Mouse (Mus musculus): ENCODE results near the gene Agps. TPM values are rescaled to one million over a fixed set of nuclear protein-coding genes. Genes with fewer than 3 reads are reported as not detected.

The Agps gene
- polyA plus RNA-seq, 1 experiment, result 18.2 TPM

GRCm38 (mm10) chr2:75792377-75793203 lies 39.4 kb upstream of the Agps start:
- Histone ChIP-seq H3ac (ENCODE audit: control insufficient read depth, insufficient read length) (no peak overlapping the region), H3K36me3 (ENCODE audit: control insufficient read depth, insufficient read depth) (no peaks in the 10 kb centered on the region), H3K27me3 (ENCODE audit: control insufficient read depth, insufficient read depth, insufficient read length) (no peaks in the 10 kb centered on the region), H3K79me2 (ENCODE audit: control insufficient read depth, insufficient read depth) (no peaks in the 10 kb centered on the region), H3K4me2 (ENCODE audit: low read depth) (no peak overlapping the region), H3K4me3 (no peak overlapping the region)
- TF ChIP-seq TCF12 (IDR thresholded peaks at IDR 0.05; ENCODE audit: insufficient read depth, poor library complexity, severe bottlenecking) (no peak), SRF (IDR thresholded peaks at IDR 0.05; ENCODE audit: control insufficient read depth, insufficient read length, low read depth) (no peak), MYOG (IDR thresholded peaks at IDR 0.05; ENCODE audit: control insufficient read depth in 1 of 3, insufficient read depth in 1 of 3, insufficient read length in 2 of 3, low read depth in 2 of 3) (no peak), E2F4 (IDR thresholded peaks at IDR 0.05; ENCODE audit: insufficient read depth) (no peak), MAX (IDR thresholded peaks at IDR 0.05; ENCODE audit: low read depth) (no peak), USF1 (IDR thresholded peaks at IDR 0.05; ENCODE audit: low read depth) (no peak)

DNA sequence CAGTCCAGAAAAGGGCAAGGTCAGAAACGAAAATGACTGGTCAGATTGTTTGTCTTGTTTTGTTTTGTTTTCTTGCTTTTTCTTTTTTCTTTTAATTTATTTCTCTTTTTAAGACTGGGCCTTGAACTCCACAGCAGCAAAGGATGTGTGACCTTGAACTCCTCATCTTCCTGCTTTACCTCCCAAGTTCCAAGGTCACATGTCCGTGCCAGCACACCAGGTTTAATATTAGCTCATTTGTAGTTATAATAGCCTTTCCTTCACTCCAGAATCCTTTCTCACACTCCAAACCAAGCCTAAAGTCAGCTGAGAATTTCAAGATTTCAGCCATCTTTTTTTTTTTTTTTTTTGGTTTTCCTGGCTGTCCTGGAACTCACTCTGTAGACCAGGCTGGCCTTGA lies 35.8 kb upstream of the Agps start:
- H3K4me3 ChIP-seq, result no peak overlapping the region
- no peaks in the 10 kb centered on the region for H3K79me2 ChIP-seq (ENCODE audit: control insufficient read depth, insufficient read depth)
- H3K36me3 ChIP-seq (ENCODE audit: control insufficient read depth, insufficient read depth), result no peaks in the 10 kb centered on the region
- no peaks in the 10 kb centered on the region for H3K27me3 ChIP-seq (ENCODE audit: control insufficient read depth, insufficient read depth, insufficient read length)
- TF ChIP-seq MYOD1 (IDR thresholded peaks at IDR 0.05; ENCODE audit: control insufficient read depth in 1 of 3, insufficient read length in 2 of 3, low read depth in 2 of 3), result no peak
- no peak for TF ChIP-seq MAX (IDR thresholded peaks at IDR 0.05; ENCODE audit: low read depth)
- TF ChIP-seq POLR2AphosphoS2 (IDR thresholded peaks at IDR 0.05; ENCODE audit: insufficient read length, low read depth), result no peak
- no peak for TF ChIP-seq MYOG (IDR thresholded peaks at IDR 0.05; ENCODE audit: control insufficient read depth in 1 of 3, insufficient read depth in 1 of 3, insufficient read length in 2 of 3, low read depth in 2 of 3)
- no peak for TF ChIP-seq CEBPB (IDR thresholded peaks at IDR 0.05; ENCODE audit: insufficient read depth, poor library complexity, severe bottlenecking)
- no peak for TF ChIP-seq TCF12 (IDR thresholded peaks at IDR 0.05; ENCODE audit: insufficient read depth, poor library complexity, severe bottlenecking)
- TF ChIP-seq SRF (IDR thresholded peaks at IDR 0.05; ENCODE audit: control insufficient read depth, insufficient read length, low read depth), result no peak
- TF ChIP-seq REST (IDR thresholded peaks at IDR 0.05; ENCODE audit: insufficient read depth, insufficient read length), result no peak
- no peak for TF ChIP-seq POLR2A (IDR thresholded peaks at IDR 0.05; ENCODE audit: insufficient read length, low read depth)
- no peak for TF ChIP-seq TCF3 (IDR thresholded peaks at IDR 0.05; ENCODE audit: insufficient read length, low read depth)
- no peak for TF ChIP-seq E2F4 (IDR thresholded peaks at IDR 0.05; ENCODE audit: insufficient read depth)
- no peak for TF ChIP-seq USF1 (IDR thresholded peaks at IDR 0.05; ENCODE audit: low read depth)
- no peak overlapping the region for H3K4me2 ChIP-seq (ENCODE audit: low read depth)
- no peak overlapping the region for H3ac ChIP-seq (ENCODE audit: control insufficient read depth, insufficient read length)

DNA sequence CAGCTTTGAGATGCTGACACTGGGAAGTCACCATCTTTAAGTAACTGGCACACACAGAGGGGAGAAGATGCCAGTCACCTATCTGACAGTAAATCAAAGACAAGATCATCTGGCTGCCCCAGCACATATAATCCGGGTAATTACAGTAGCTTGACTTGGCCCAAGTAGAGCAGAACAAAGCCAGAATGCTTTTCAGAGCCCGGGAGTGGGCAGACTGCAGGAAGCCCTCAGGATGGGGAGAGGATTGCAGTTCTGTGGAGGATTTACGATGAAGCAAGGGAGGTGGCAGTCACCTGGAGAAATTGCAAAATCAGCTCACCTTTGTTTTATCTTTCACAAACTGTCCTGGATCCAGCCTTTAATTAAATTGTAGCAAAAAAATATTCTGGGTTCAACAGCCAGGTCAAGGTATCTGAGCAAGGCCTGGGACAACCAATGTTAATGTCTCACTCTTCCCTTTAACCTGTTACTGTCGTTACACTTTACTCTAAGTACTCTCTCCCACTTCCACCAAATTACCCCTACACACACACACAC lies 33.5 kb upstream of the Agps start:
- H3K4me3 ChIP-seq, result no peak overlapping the region
- H3K36me3 ChIP-seq (ENCODE audit: control insufficient read depth, insufficient read depth), result no peaks in the 10 kb centered on the region
- TF ChIP-seq MYOG (IDR thresholded peaks at IDR 0.05; ENCODE audit: control insufficient read depth in 1 of 3, insufficient read depth in 1 of 3, insufficient read length in 2 of 3, low read depth in 2 of 3) (no peak), SRF (IDR thresholded peaks at IDR 0.05; ENCODE audit: control insufficient read depth, insufficient read length, low read depth) (no peak), E2F4 (IDR thresholded peaks at IDR 0.05; ENCODE audit: insufficient read depth) (no peak), REST (IDR thresholded peaks at IDR 0.05; ENCODE audit: insufficient read depth, insufficient read length) (no peak)
- no peaks in the 10 kb centered on the region for H3K27me3 ChIP-seq (ENCODE audit: control insufficient read depth, insufficient read depth, insufficient read length)
- H3K79me2 ChIP-seq (ENCODE audit: control insufficient read depth, insufficient read depth), result no peaks in the 10 kb centered on the region
- no peak overlapping the region for H3ac ChIP-seq (ENCODE audit: control insufficient read depth, insufficient read length)
- no peak overlapping the region for H3K4me2 ChIP-seq (ENCODE audit: low read depth)

DNA sequence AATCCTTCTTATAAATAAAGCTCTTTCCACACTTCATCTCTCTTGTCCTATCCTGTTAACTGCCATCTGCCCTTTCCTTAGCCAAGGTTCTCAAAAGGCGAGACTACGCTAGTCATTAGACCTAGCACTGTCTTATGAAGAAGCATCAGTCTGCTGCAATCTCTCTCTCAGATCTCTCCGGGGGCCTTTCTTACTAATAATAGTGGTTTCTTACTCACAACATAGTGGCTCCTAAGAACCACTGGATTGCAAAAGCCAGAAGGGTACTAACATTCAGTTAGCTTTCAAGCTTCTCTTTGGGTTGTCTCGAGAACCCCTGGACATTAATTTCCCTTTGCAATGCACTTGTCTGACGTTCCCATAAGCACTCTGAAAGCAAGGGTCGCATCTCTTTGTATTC lies 26.2 kb upstream of the Agps start:
- no peaks in the 10 kb centered on the region for H3K79me2 ChIP-seq (ENCODE audit: control insufficient read depth, insufficient read depth)
- TF ChIP-seq REST (IDR thresholded peaks at IDR 0.05; ENCODE audit: insufficient read depth, insufficient read length) (no peak), USF1 (IDR thresholded peaks at IDR 0.05; ENCODE audit: low read depth) (no peak), E2F4 (IDR thresholded peaks at IDR 0.05; ENCODE audit: insufficient read depth) (no peak), MYOD1 (IDR thresholded peaks at IDR 0.05; ENCODE audit: control insufficient read depth in 1 of 3, insufficient read length in 2 of 3, low read depth in 2 of 3) (no peak), MAX (IDR thresholded peaks at IDR 0.05; ENCODE audit: low read depth) (no peak), CEBPB (IDR thresholded peaks at IDR 0.05; ENCODE audit: insufficient read depth, poor library complexity, severe bottlenecking) (no peak)

DNA sequence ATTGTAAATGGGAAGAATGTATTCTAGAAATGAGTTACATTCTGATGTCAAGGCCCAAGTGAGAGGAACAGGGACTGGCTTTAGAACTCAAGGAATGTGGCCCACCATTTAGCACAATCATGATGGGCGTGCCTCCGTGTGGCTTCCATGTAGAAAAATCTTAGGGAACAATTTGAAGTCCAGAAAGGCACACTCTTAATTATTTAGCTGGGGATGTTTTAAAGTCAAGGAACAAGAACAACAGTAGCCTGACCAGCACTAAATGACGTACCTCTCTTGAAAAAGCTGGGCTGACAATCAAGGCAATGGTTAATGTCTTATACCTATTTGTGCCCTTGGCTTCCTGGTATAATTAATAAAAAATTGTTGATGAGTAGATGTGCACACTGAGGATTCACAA lies 25.1 kb upstream of the Agps start:
- Histone ChIP-seq H3K79me2 (ENCODE audit: control insufficient read depth, insufficient read depth) (no peaks in the 10 kb centered on the region), H3ac (ENCODE audit: control insufficient read depth, insufficient read length) (no peak overlapping the region), H3K4me3 (no peak overlapping the region), H3K36me3 (ENCODE audit: control insufficient read depth, insufficient read depth) (no peaks in the 10 kb centered on the region), H3K4me2 (ENCODE audit: low read depth) (no peak overlapping the region), H3K27me3 (ENCODE audit: control insufficient read depth, insufficient read depth, insufficient read length) (no peaks in the 10 kb centered on the region)
- TF ChIP-seq TCF3 (IDR thresholded peaks at IDR 0.05; ENCODE audit: insufficient read length, low read depth) (no peak), REST (IDR thresholded peaks at IDR 0.05; ENCODE audit: insufficient read depth, insufficient read length) (no peak), CEBPB (IDR thresholded peaks at IDR 0.05; ENCODE audit: insufficient read depth, poor library complexity, severe bottlenecking) (no peak), TCF12 (IDR thresholded peaks at IDR 0.05; ENCODE audit: insufficient read depth, poor library complexity, severe bottlenecking) (no peak), POLR2A (IDR thresholded peaks at IDR 0.05; ENCODE audit: insufficient read length, low read depth) (no peak), MYOG (IDR thresholded peaks at IDR 0.05; ENCODE audit: control insufficient read depth in 1 of 3, insufficient read depth in 1 of 3, insufficient read length in 2 of 3, low read depth in 2 of 3) (no peak), E2F4 (IDR thresholded peaks at IDR 0.05; ENCODE audit: insufficient read depth) (no peak), USF1 (IDR thresholded peaks at IDR 0.05; ENCODE audit: low read depth) (no peak), POLR2AphosphoS2 (IDR thresholded peaks at IDR 0.05; ENCODE audit: insufficient read length, low read depth) (no peak), MYOD1 (IDR thresholded peaks at IDR 0.05; ENCODE audit: control insufficient read depth in 1 of 3, insufficient read length in 2 of 3, low read depth in 2 of 3) (no peak), MAX (IDR thresholded peaks at IDR 0.05; ENCODE audit: low read depth) (no peak), SRF (IDR thresholded peaks at IDR 0.05; ENCODE audit: control insufficient read depth, insufficient read length, low read depth) (no peak)

More for the DNA sequence above, 26.2 kb upstream of the Agps start:
- Histone ChIP-seq H3K36me3 (ENCODE audit: control insufficient read depth, insufficient read depth) (no peaks in the 10 kb centered on the region), H3ac (ENCODE audit: control insufficient read depth, insufficient read length) (no peak overlapping the region), H3K4me3 (no peak overlapping the region), H3K4me2 (ENCODE audit: low read depth) (no peak overlapping the region), H3K27me3 (ENCODE audit: control insufficient read depth, insufficient read depth, insufficient read length) (no peaks in the 10 kb centered on the region)
